Mouse (Mus musculus): ENCODE results near the gene Crcp. TPM values are rescaled to one million over a fixed set of nuclear protein-coding genes. Genes with fewer than 3 reads are reported as not detected.

Gene Crcp
- polyA plus RNA-seq, 1 experiment from 2014 or later, result 36.8 TPM

DNA sequence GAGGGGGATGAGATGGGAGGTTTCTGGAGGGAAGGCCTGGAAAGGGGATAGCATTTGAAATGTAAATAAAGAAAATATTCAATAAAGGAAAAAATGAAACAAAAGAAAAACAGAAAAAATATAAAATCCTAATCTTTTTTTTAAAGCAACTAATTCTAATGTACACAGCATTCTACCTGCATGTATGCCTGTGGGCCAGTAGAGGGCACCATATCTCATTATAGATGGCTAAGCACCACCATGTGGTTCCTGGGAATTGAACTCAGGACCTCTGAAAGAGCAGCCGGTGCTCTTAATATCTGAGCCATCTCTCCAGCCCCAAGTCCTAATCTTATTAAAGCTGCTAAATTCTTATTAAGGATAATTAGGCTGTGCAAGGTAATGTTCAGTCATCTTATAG lies 21.7 kb upstream of the Crcp start:
- H3K9ac ChIP-seq (ENCODE audit: low read depth, low read length), result no peak overlapping the region
- no peaks in the 10 kb centered on the region for H3K27me3 ChIP-seq (ENCODE audit: insufficient read depth, low read length)
- no peak for DNase-seq (ENCODE audit: low spot score)
- no peaks in the 10 kb centered on the region for H3K9me3 ChIP-seq (replicated peaks; ENCODE audit: low read length)
- no peak overlapping the region for H3K4me3 ChIP-seq (replicated peaks; ENCODE audit: low read depth, low read length)
- 82% methylated on average over 1 of the region's 1 CpGs for WGBS
- H3K4me2 ChIP-seq (ENCODE audit: low read length), result no peak overlapping the region
- ATAC-seq (replicated peaks; ENCODE audit: low FRiP score, low read depth), result no peak
- H3K27ac ChIP-seq, result no peak overlapping the region
- peak; percentile 58 for TF ChIP-seq CTCF (IDR thresholded peaks at IDR 0.05; ENCODE audit: low read depth)
- 0 out of 2 replicates have a peak, but pooled peaks cover 5% of the 10 kb centered on the region for H3K4me1 ChIP-seq (replicated peaks; ENCODE audit: insufficient read depth, low read length)
- H3K36me3 ChIP-seq (ENCODE audit: insufficient read depth, low read length), result no peaks in the 10 kb centered on the region

DNA sequence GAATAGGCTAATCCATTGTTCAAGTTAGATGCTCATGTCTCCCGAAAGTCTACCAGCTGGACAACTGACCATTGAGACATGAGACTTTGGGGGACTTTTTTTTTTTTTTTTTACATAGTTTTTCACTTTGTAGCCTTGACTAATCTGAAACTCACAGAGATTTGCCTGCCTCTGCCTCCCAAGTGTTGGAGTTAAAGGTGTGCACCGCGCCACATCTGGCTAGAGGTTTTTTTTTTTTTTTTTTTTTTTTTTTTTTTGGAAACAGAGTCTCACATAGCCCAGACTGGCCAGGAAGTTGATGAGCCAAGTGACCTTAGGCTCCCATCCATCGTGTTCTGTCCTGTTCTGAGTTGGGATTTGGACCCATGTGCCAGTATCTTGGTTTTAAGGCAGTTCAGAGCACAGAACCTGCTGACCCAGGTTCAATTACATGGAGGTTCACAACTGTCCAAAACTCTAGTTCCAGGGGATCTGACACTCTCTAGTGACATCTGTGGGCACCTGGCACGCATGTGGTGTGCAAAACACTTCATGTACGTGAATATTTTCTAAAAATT lies 21.0 kb upstream of the Crcp start:
- Histone ChIP-seq H3K4me3 (replicated peaks; ENCODE audit: low read depth, low read length) (no peak overlapping the region), H3K27ac (no peak overlapping the region), H3K4me2 (ENCODE audit: low read length) (no peak overlapping the region), H3K27me3 (ENCODE audit: insufficient read depth, low read length) (no peaks in the 10 kb centered on the region), H3K9me3 (replicated peaks; ENCODE audit: low read length) (no peaks in the 10 kb centered on the region), H3K4me1 (replicated peaks; ENCODE audit: insufficient read depth, low read length) (0 out of 2 replicates have a peak, but pooled peaks cover 4% of the 10 kb centered on the region), H3K9ac (ENCODE audit: low read depth, low read length) (no peak overlapping the region), H3K36me3 (ENCODE audit: insufficient read depth, low read length) (peaks cover 6% of the 10 kb centered on the region; the same call in 1 of the 2 replicates)
- WGBS, result 80% methylated on average over 6 of the region's 6 CpGs
- DNase-seq (ENCODE audit: low spot score) (no peak), ATAC-seq (replicated peaks; ENCODE audit: low FRiP score, low read depth) (no peak)
- no peak for TF ChIP-seq CTCF (IDR thresholded peaks at IDR 0.05; ENCODE audit: low read depth)

- H3K4me3 ChIP-seq (replicated peaks; ENCODE audit: low read depth, low read length), result no peak overlapping the region
- H3K9ac ChIP-seq (ENCODE audit: low read depth, low read length), result no peak overlapping the region
- no peak for TF ChIP-seq CTCF (IDR thresholded peaks at IDR 0.05; ENCODE audit: low read depth)
- 96% methylated on average over 4 of the region's 4 CpGs for WGBS
- DNase-seq (ENCODE audit: low spot score), result no peak
- no peak overlapping the region for H3K27ac ChIP-seq
- H3K36me3 ChIP-seq (ENCODE audit: insufficient read depth, low read length), result peaks cover 8% of the 10 kb centered on the region; the same call in 1 of the 2 replicates
- ATAC-seq (replicated peaks; ENCODE audit: low FRiP score, low read depth), result no peak
- no peaks in the 10 kb centered on the region for H3K4me1 ChIP-seq (replicated peaks; ENCODE audit: insufficient read depth, low read length)
- H3K4me2 ChIP-seq (ENCODE audit: low read length), result no peak overlapping the region
- no peaks in the 10 kb centered on the region for H3K9me3 ChIP-seq (replicated peaks; ENCODE audit: low read length)
- H3K27me3 ChIP-seq (ENCODE audit: insufficient read depth, low read length), result no peaks in the 10 kb centered on the region
These were observed 19.3 kb upstream of the Crcp start for GRCm38 (mm10) chr5:130009784-130010183.

- TF ChIP-seq CTCF (IDR thresholded peaks at IDR 0.05; ENCODE audit: low read depth), result peak; percentile 61
- Histone ChIP-seq H3K4me2 (ENCODE audit: low read length) (no peak overlapping the region), H3K4me3 (replicated peaks; ENCODE audit: low read depth, low read length) (no peak overlapping the region), H3K27me3 (ENCODE audit: insufficient read depth, low read length) (no peaks in the 10 kb centered on the region), H3K9ac (ENCODE audit: low read depth, low read length) (no peak overlapping the region), H3K36me3 (ENCODE audit: insufficient read depth, low read length) (peaks cover 14% of the 10 kb centered on the region; the same call in 1 of the 2 replicates), H3K9me3 (replicated peaks; ENCODE audit: low read length) (no peaks in the 10 kb centered on the region), H3K4me1 (replicated peaks; ENCODE audit: insufficient read depth, low read length) (no peaks in the 10 kb centered on the region), H3K27ac (no peak overlapping the region)
- no peak for ATAC-seq (replicated peaks; ENCODE audit: low FRiP score, low read depth)
- 93% methylated on average over 5 of the region's 5 CpGs for WGBS
- no peak for DNase-seq (ENCODE audit: low spot score)
These were observed 18.1 kb upstream of the Crcp start for GRCm38 (mm10) chr5:130010961-130011360.

GRCm38 (mm10) chr5:130015104-130015503 lies 14.0 kb upstream of the Crcp start:
- H3K4me3 ChIP-seq (replicated peaks; ENCODE audit: low read depth, low read length), result no peak overlapping the region
- no peak overlapping the region for H3K27ac ChIP-seq
- H3K36me3 ChIP-seq (ENCODE audit: insufficient read depth, low read length), result peaks cover 24% of the 10 kb centered on the region; the same call in 1 of the 2 replicates
- ATAC-seq (replicated peaks; ENCODE audit: low FRiP score, low read depth) (no peak), DNase-seq (ENCODE audit: low spot score) (no peak)
- no peaks in the 10 kb centered on the region for H3K4me1 ChIP-seq (replicated peaks; ENCODE audit: insufficient read depth, low read length)
- TF ChIP-seq CTCF (IDR thresholded peaks at IDR 0.05; ENCODE audit: low read depth), result peak; percentile 33; the same call in 1 of the 2 replicates
- H3K4me2 ChIP-seq (ENCODE audit: low read length), result no peak overlapping the region
- 100% methylated on average over 3 of the region's 3 CpGs for WGBS
- no peaks in the 10 kb centered on the region for H3K9me3 ChIP-seq (replicated peaks; ENCODE audit: low read length)
- H3K27me3 ChIP-seq (ENCODE audit: insufficient read depth, low read length), result no peaks in the 10 kb centered on the region
- no peak overlapping the region for H3K9ac ChIP-seq (ENCODE audit: low read depth, low read length)

DNA sequence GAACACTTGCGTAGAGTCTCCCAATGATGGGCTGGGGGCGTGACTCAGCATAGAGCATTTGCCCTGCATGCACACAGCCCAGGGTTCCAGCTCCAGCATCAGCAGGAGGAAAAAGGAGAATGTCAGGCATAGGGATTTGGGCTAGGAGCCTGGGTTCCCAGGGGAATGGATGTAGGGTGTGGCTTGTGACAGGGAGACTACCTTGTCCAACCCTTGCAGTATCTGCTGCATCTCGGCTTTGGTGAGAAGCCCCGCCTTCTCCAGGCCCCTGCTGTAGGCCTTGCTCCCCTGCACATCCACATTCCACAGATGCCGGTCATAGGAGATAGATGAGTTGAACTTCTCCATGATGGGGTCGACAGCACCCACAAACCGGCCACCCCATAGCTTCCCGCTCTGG lies 9.6 kb upstream of the Crcp start:
- no peak overlapping the region for H3K4me2 ChIP-seq (ENCODE audit: low read length)
- DNase-seq (ENCODE audit: low spot score), result no peak
- no peak overlapping the region for H3K4me3 ChIP-seq (replicated peaks; ENCODE audit: low read depth, low read length)
- 0 out of 2 replicates have a peak, but pooled peaks cover 4% of the 10 kb centered on the region for H3K4me1 ChIP-seq (replicated peaks; ENCODE audit: insufficient read depth, low read length)
- no peak for ATAC-seq (replicated peaks; ENCODE audit: low FRiP score, low read depth)
- H3K36me3 ChIP-seq (ENCODE audit: insufficient read depth, low read length), result 0 out of 2 replicates have a peak, but pooled peaks cover 16% of the 10 kb centered on the region
- H3K27me3 ChIP-seq (ENCODE audit: insufficient read depth, low read length), result no peaks in the 10 kb centered on the region
- no peak for TF ChIP-seq CTCF (IDR thresholded peaks at IDR 0.05; ENCODE audit: low read depth)
- H3K9ac ChIP-seq (ENCODE audit: low read depth, low read length), result no peak overlapping the region
- H3K9me3 ChIP-seq (replicated peaks; ENCODE audit: low read length), result no peaks in the 10 kb centered on the region
- 71% methylated on average over 8 of the region's 8 CpGs for WGBS
- H3K27ac ChIP-seq, result no peak overlapping the region

All from kidney, postnatal 0 days (tissue).